Mouse (Mus musculus) bone marrow, adult 2 months (tissue): ENCODE data around the gene Fmnl2. TPM values are rescaled to one million over a fixed set of nuclear protein-coding genes. Genes with fewer than 3 reads are reported as not detected.

ENCODE experiments used
- H3K27ac ChIP-seq: fragments of 200-500 bp; 2 replicates; pipeline ENCODE4 v1.5.1; 2012; ENCODE audit warnings: low read depth, mild to moderate bottlenecking, control low read depth, inconsistent platforms, low read length; ENCODE audit not compliant: control insufficient read depth, poor library complexity, insufficient read depth
- H3K4me1 ChIP-seq: fragments of 200-500 bp; 2 replicates; pipeline ENCODE4 v1.6.1; 2011; ENCODE audit warnings: low read length; ENCODE audit not compliant: control insufficient read depth, insufficient read depth
- H3K4me3 ChIP-seq: fragments of 200-500 bp; replicated peaks from 2 replicates; pipeline ENCODE3; 2011; ENCODE audit warnings: mild to moderate bottlenecking, low read depth, low read length, control low read depth; ENCODE audit not compliant: control insufficient read depth
- CTCF ChIP-seq: fragments of 200-500 bp; IDR thresholded peaks from 2 replicates; pipeline ENCODE4 v1.5.1; 2011; ENCODE audit warnings: low read length, control low read depth; ENCODE audit not compliant: control insufficient read depth, insufficient read depth
- POLR2A ChIP-seq: fragments of 200-500 bp; IDR thresholded peaks from 2 replicates; pipeline ENCODE4 v1.6.1; 2011; ENCODE audit warnings: low read depth, mild to moderate bottlenecking, control low read depth, low read length, borderline replicate concordance; ENCODE audit not compliant: control insufficient read depth
- WGBS: fragments of 180-500 bp; shearing (Covaris S2); methylation state at CpG from one replicate; pipeline ENCODE4 v1.1.7; 2018; 5-methylcytosine and 5-hydroxymethylcytosine counted together
- polyA plus RNA-seq: library from polyadenylated mRNA; stranded (reverse); fragments of >200 nt; gene quantifications from 2 replicates; pipeline ENCODE4 v1.2.4, GENCODE M21; 2011; ENCODE audit warnings: low replicate concordance; ENCODE audit not compliant: missing spikeins, insufficient read depth, insufficient read length

The Fmnl2 gene
- polyA plus RNA-seq, 1 experiment = 9.2 TPM

GRCm38 (mm10) chr2:52868181-52868580, 10.5 kb downstream of the Fmnl2 start:
- no peak overlapping the region for H3K4me3 ChIP-seq
- H3K27ac ChIP-seq = no peak overlapping the region
- H3K4me1 ChIP-seq = no peaks in the 10 kb centered on the region; the same call in 1 of the 2 replicates
- TF ChIP-seq CTCF (no peak), POLR2A (no peak)
- WGBS = 91% methylated on average over 5 of the region's 5 CpGs

GRCm38 (mm10) chr2:52872636-52873035, 15.0 kb downstream of the Fmnl2 start:
- no peaks in the 10 kb centered on the region for H3K4me1 ChIP-seq
- no peak overlapping the region for H3K27ac ChIP-seq
- TF ChIP-seq CTCF (no peak), POLR2A (no peak)
- no peak overlapping the region for H3K4me3 ChIP-seq
- WGBS = 56% methylated on average over 5 of the region's 5 CpGs

GRCm38 (mm10) chr2:52873276-52874063, 15.8 kb downstream of the Fmnl2 start:
- no peak overlapping the region for H3K27ac ChIP-seq
- H3K4me1 ChIP-seq = no peaks in the 10 kb centered on the region
- no peak for TF ChIP-seq POLR2A
- TF ChIP-seq CTCF = no peak
- WGBS = 82% methylated on average over 18 of the region's 18 CpGs
- H3K4me3 ChIP-seq = no peak overlapping the region

GRCm38 (mm10) chr2:52874721-52875120, 17.1 kb downstream of the Fmnl2 start:
- Histone ChIP-seq H3K27ac (no peak overlapping the region), H3K4me3 (no peak overlapping the region), H3K4me1 (no peaks in the 10 kb centered on the region)
- TF ChIP-seq POLR2A (no peak), CTCF (no peak)

GRCm38 (mm10) chr2:52875801-52876200, 18.1 kb downstream of the Fmnl2 start:
- 83% methylated on average over 9 of the region's 9 CpGs for WGBS
- TF ChIP-seq POLR2A (no peak), CTCF (no peak)
- Histone ChIP-seq H3K4me3 (no peak overlapping the region), H3K4me1 (no peaks in the 10 kb centered on the region), H3K27ac (no peak overlapping the region)

GRCm38 (mm10) chr2:52883401-52883800, 25.7 kb downstream of the Fmnl2 start:
- no peak for TF ChIP-seq POLR2A
- no peak for TF ChIP-seq CTCF
- no peaks in the 10 kb centered on the region; the same call in 1 of the 2 replicates for H3K4me1 ChIP-seq
- H3K27ac ChIP-seq = no peak overlapping the region
- H3K4me3 ChIP-seq = no peak overlapping the region
- 77% methylated on average over 2 of the region's 2 CpGs for WGBS

GRCm38 (mm10) chr2:52884082-52884481, 26.4 kb downstream of the Fmnl2 start:
- WGBS = 68% methylated on average over 4 of the region's 4 CpGs
- H3K27ac ChIP-seq = no peak overlapping the region
- H3K4me1 ChIP-seq = no peaks in the 10 kb centered on the region; the same call in 1 of the 2 replicates

GRCm38 (mm10) chr2:52885071-52885470, 27.4 kb downstream of the Fmnl2 start:
- Histone ChIP-seq H3K4me3 (no peak overlapping the region), H3K27ac (no peak overlapping the region), H3K4me1 (no peaks in the 10 kb centered on the region; the same call in 1 of the 2 replicates)
- no peak for TF ChIP-seq POLR2A
- TF ChIP-seq CTCF = no peak
- WGBS = 39% methylated on average over 3 of the region's 3 CpGs

More at GRCm38 (mm10) chr2:52884082-52884481, 26.4 kb downstream of the Fmnl2 start:
- TF ChIP-seq POLR2A (no peak), CTCF (no peak)
- no peak overlapping the region for H3K4me3 ChIP-seq

GRCm38 (mm10) chr2:52887281-52887680, 29.6 kb downstream of the Fmnl2 start:
- Histone ChIP-seq H3K4me3 (no peak overlapping the region), H3K27ac (no peak overlapping the region), H3K4me1 (no peaks in the 10 kb centered on the region; the same call in 1 of the 2 replicates)
- 68% methylated on average over 2 of the region's 2 CpGs for WGBS
- no peak for TF ChIP-seq CTCF
- no peak for TF ChIP-seq POLR2A
